Mouse (Mus musculus) megakaryocyte progenitor cell, adult 5-6 weeks (primary cell): ENCODE data around the gene Stat3. TPM values are rescaled to one million over a fixed set of nuclear protein-coding genes. Genes with fewer than 3 reads are reported as not detected.

ENCODE experiments used
- ATAC-seq: replicated peaks from 2 replicates; pipeline ENCODE4 v1.8.0; 2016; ENCODE audit warnings: mild to moderate bottlenecking, moderate TSS enrichment, inconsistent platforms; ENCODE audit not compliant: poor library complexity
- total RNA-seq, 2 experiments: library from RNA; stranded (forward) in 1 of 2; stranded (reverse) in 1 of 2; fragments of 157-497, 149-512 nt in 1 of 2; fragments of 200-1000 nt in 1 of 2; gene quantifications; 2 replicates each; pipeline versions ENCODE4 v1.2.3 to v1.2.4; 2015 to 2017

Gene Stat3
- total RNA-seq, 2 experiments from 2014 or later: 38.6 to 85.3 TPM

GRCm38 (mm10) chr11:100931254-100931921, 8.0 kb downstream of the Stat3 start:
- ATAC-seq: peak; percentile 67

- no peak for ATAC-seq
Observed at GRCm38 (mm10) chr11:100930611-100931010, 8.7 kb downstream of the Stat3 start.

- no peak for ATAC-seq
Observed at GRCm38 (mm10) chr11:100927386-100927785, 12.0 kb downstream of the Stat3 start.

GRCm38 (mm10) chr11:100924386-100924919, 14.9 kb downstream of the Stat3 start:
- ATAC-seq: no peak

- no peak for ATAC-seq
Observed at GRCm38 (mm10) chr11:100920887-100921624, 18.3 kb downstream of the Stat3 start.

DNA sequence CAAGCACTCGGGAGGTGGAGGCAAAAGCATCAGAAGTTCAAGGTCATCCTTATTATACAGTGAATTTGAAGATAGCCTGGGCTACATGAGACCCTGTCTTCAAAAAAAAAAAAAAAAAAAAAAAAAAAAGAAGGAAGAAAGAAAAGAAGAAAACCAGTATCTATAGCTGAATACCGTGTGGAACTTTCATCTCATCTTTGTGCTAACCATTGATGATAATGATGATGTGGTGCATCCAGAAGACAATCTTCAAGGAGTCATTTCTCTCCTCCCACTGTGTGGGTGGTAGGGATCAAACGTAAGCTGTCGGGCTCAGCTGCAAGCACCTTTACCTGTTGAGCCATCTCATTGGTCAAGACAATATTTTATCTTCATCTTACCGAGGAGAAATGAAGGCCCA, 21.3 kb downstream of the Stat3 start:
- no peak for ATAC-seq

DNA sequence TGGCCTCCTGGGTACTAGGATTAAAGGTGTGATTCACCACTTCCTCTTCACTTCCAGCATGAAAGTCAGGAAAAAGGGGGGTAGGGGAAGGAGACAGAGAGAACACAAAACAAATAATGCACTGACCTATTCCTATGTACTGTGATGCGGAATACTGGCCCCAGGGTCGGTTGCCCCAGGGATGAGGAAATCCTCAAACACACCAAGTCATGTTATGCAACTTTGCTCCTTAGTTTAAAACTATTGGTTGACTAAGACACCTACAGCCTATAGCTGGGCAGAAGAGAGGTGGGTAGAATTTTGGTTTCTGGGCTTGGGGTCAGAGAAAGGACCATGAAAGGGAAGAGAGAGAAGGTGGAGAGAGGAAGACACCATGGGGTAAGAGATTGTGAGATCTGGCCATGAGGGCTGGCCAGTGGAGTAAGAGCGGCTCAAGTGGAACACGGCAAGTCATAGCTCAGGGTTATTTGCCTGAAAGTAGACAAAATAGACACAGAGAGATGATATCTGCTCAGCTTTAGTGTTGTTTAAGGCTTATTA, 22.8 kb downstream of the Stat3 start:
- peak; percentile 86 for ATAC-seq

DNA sequence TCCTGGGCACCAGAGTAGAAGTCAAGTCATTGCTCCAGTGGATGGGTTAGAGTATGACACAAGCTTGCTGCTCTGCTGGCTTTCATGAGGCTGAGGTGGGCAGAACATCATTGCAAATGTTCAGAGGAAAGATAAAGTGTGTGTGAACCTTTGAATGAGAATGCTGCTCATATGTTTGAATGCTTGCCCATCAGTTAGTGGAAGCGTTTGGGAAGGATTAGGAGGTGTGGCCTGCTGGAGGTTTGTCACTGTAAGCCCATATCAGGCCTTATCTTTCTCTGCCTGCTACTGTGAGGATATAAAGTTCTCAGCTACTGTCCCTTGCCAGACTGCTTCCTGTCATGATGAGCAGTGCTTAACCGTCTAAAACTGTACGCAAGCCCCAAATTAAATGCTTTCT, 24.3 kb downstream of the Stat3 start:
- ATAC-seq: no peak; the same call in 1 of the 2 replicates

DNA sequence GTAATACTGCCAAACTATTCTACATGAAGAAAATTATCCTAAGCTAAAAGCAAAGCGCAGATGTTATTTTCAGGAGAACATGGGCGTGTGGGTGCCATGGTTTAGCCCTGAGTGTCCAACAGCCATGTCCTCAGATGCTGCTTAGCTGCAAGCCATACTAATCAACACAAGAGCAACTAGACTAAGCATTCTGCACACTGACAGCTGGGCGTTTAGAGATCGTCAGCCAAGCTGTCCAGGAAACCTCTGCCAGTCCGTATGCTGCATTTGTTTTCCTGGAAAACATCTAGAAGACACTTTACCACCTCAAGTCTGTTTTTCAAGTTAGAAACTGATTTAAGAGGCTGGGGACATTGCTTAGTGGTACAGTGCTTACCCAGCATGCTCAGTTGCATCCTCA, 24.9 kb downstream of the Stat3 start:
- ATAC-seq: no peak

- no peak for ATAC-seq
Observed at GRCm38 (mm10) chr11:100912401-100913155, 26.8 kb downstream of the Stat3 start.

DNA sequence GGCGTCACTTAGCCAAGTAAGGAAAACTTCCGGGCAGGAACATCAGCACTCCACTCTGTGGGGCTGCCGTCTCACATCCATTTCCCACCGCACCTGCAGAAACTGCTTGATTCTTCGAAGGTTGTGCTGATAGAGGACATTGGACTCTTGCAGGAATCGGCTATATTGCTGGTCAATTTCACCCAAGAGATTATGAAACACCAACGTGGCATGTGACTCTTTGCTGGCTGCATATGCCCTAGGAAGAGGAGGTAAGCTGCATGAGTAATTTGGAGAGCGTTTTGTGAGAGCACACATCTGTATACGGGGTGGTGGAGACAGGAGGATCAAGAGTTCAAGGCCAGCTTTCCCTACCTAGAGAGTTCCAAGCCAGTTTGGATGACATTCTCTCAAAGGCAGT, 30.8 kb downstream of the Stat3 start:
- no peak for ATAC-seq

DNA sequence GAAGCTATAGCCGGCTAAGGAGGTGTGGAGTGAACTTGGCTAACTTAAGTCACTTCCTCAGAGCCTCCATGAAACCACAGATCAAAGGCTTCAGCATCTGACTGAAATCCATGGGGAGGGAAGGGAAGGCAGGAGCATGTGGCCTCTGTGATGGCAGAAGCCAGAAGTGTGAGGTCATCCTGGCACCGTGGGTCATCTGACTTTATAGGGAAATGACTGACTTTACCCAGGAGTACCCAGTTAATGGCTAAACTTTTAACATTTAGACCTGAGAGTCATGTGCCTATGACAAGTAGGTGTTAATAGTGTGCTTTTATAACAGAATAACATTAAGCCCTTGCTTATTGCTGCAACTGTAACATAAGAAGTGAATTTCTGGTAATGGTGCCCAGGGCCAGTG, 31.2 kb downstream of the Stat3 start:
- ATAC-seq: no peak

GRCm38 (mm10) chr11:100906885-100907284, 32.5 kb downstream of the Stat3 start:
- ATAC-seq: no peak

DNA sequence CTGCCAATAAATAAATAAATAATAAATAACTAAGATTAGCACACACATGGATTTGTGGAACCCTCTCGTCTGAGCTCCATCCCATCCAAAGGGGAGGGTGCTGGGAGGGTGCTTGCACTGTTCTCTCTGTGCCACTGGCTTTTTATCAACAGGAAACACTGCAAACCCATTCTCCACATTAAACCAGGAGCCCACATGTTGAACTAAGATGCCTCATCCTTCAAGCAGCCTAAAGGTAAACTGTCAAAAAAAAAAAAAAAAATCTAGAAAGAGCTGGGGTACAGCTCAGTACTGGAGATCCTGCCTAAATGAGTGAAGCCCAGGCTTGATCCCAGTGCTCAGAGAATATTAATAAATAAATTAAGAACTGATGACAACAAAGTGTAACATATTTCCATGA, 33.4 kb downstream of the Stat3 start:
- peak; percentile 61 for ATAC-seq

- peak; percentile 66 for ATAC-seq
Observed at GRCm38 (mm10) chr11:100904580-100905351, 34.6 kb downstream of the Stat3 start.

GRCm38 (mm10) chr11:100898441-100899199, 40.7 kb downstream of the Stat3 start:
- no peak for ATAC-seq

- ATAC-seq: peak; percentile 32
Observed at GRCm38 (mm10) chr11:100897294-100898231, 41.8 kb downstream of the Stat3 start.

DNA sequence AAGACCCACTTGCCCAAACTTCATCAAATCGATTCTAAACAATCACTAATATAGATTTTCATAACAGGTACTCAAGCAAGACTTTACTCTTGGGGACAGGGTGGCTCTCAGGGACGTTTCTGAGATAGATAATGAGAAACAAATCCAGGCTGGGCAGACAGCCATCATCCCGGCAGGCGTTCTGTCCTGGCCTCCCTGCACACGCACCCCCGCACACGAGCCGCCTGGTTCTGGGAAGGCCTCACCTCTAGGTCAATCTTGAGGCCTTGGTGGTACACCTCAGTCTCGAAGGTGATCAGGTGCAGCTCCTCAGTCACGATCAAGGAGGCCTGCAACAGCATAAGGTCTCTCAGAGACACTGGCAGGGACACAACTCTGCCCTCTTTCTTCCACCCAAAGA, 43.3 kb downstream of the Stat3 start:
- no peak for ATAC-seq
